Mouse (Mus musculus) CH12.LX (cell line): ENCODE measurements around the gene Gm43720.

Experiments used
- CHD1 ChIP-seq: IDR thresholded peaks from 2 replicates; pipeline ENCODE4 v1.6.1; 2012; ENCODE audit warnings: low read depth, low read length, improper control_type of control experiment, inconsistent platforms
- CTCF ChIP-seq, 2 experiments: IDR thresholded peaks in 1 of 2; conservative IDR thresholded peaks in 1 of 2; 2 replicates each; pipeline ENCODE4 v1.5.1; 2011 to 2012; ENCODE audit warnings: low read depth in 2 of 2, low read length in 2 of 2, improper control_type of control experiment in 1 of 2, inconsistent platforms in 1 of 2, mild to moderate bottlenecking in 1 of 2, moderate library complexity in 1 of 2
- MEF2A ChIP-seq: IDR thresholded peaks from 2 replicates; pipeline ENCODE4 v1.6.1; 2014; ENCODE audit warnings: low read depth, mild to moderate bottlenecking, inconsistent platforms, low read length, improper control_type of control experiment, borderline replicate concordance
- POLR2A ChIP-seq: IDR thresholded peaks from 2 replicates; pipeline ENCODE4 v1.6.1; 2011; ENCODE audit warnings: low read depth, mild to moderate bottlenecking, improper control_type of control experiment, low read length
- SIN3A ChIP-seq: IDR thresholded peaks from 2 replicates; pipeline ENCODE4 v1.6.1; 2012; ENCODE audit warnings: low read length, improper control_type of control experiment, inconsistent platforms
- TCF12 ChIP-seq: IDR thresholded peaks from 2 replicates; pipeline ENCODE4 v1.6.1; 2014; ENCODE audit warnings: low read depth, mild to moderate bottlenecking, inconsistent platforms, low read length, improper control_type of control experiment
- USF1 ChIP-seq: IDR thresholded peaks from 2 replicates; pipeline ENCODE4 v1.6.1; 2014; ENCODE audit warnings: low read depth, mild to moderate bottlenecking, inconsistent platforms, low read length, improper control_type of control experiment

- no peak for TF ChIP-seq TCF12
- TF ChIP-seq CHD1, result no peak
- no peak for TF ChIP-seq CTCF (conservative IDR thresholded peaks at IDR 0.05 in 1 of 2, IDR thresholded peaks at IDR 0.05 in 1 of 2; ENCODE audit: low read depth in 2 of 2, low read length in 2 of 2)
- TF ChIP-seq MEF2A, result no peak
- no peak for TF ChIP-seq POLR2A
- no peak for TF ChIP-seq SIN3A
- TF ChIP-seq USF1, result no peak
Measured at GRCm38 (mm10) chr5:138265712-138266111, 14.0 kb downstream of the Gm43720 start.
